8 mouse cellular contexts compared by ENCODE assay signal in the genomic region with DNA sequence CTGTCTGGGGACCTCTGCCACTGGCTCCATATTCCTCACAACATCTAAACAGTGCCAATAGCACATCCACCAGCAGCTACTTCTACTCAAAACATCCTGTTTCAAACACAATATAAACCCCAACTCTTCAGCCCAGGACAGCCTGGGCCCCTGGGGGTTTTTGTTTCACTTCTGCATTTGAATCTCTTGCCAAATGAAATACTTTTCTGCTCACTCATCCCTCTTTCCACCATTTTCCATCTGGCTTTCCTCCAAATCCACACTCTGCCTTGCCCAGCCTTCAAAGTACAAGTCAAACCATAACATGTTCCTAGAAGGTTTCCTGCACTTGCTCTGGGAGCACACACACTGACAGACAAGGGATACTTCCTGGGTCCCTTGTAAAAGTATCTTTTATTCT. TPM values are rescaled to one million over a fixed set of nuclear protein-coding genes. Genes with fewer than 3 reads are reported as not detected.
A peak's percentile ranks its signal among the peaks of the same experiment; 100 is the strongest.
DNase-seq lines count a peak whose midpoint lies in the region; ATAC-seq and TF ChIP-seq lines count a peak whose summit lies in the region.
"Had no signal": no experiment of that assay in that cellular context is flagged by ENCODE, and none has a peak within 500 bp of the region (broad histone marks: within the 10 kb centered on the region; RNA-seq: fewer than 3 reads in every experiment).

No protein-coding gene starts in this region.

- peaks cover 7% of the 10 kb centered on the region; the same call in 1 of the 2 replicates for H3K36me3 ChIP-seq in liver, embryonic 13.5 days
- no peaks in the 10 kb centered on the region for H3K36me3 ChIP-seq in lung, postnatal 0 days (ENCODE audit: insufficient read depth, low read length)
- H3K36me3 ChIP-seq in stomach, embryonic 16.5 days (ENCODE audit: control insufficient read depth, insufficient read depth, low read length), result no peaks in the 10 kb centered on the region

- TF ChIP-seq CTCF in lung, postnatal 0 days (IDR thresholded peaks at IDR 0.05), result no peak

- no peaks in the 10 kb centered on the region for H3K27me3 ChIP-seq in liver, embryonic 13.5 days
- no peaks in the 10 kb centered on the region for H3K27me3 ChIP-seq in lung, postnatal 0 days (replicated peaks; ENCODE audit: insufficient read depth, low read length)
- H3K27me3 ChIP-seq in stomach, embryonic 16.5 days (ENCODE audit: control insufficient read depth, insufficient read depth, low read length), result no peaks in the 10 kb centered on the region
- H3K27me3 ChIP-seq: hindbrain, embryonic 15.5 days had no signal

- DNase-seq in liver, embryonic 13.5 days, result no peak
- no peak for DNase-seq in liver
- DNase-seq in lung, postnatal 0 days (ENCODE audit: low spot score), result peak; percentile 69
- no peak for DNase-seq in layer of hippocampus, adult 18-20 months (ENCODE audit: low spot score in 2 of 2)
- no peak for DNase-seq in urinary bladder, adult 2 months (ENCODE audit: low spot score)

- no peak for TF ChIP-seq EP300 in lung, postnatal 0 days (IDR thresholded peaks at IDR 0.05)

- 0 out of 2 replicates have a peak, but pooled peaks cover 2% of the 10 kb centered on the region for H3K4me1 ChIP-seq in liver, embryonic 13.5 days (replicated peaks)
- H3K4me1 ChIP-seq in lung, postnatal 0 days (ENCODE audit: insufficient read depth, low read depth, low read length), result peaks cover 4% of the 10 kb centered on the region; the same call in 1 of the 2 replicates
- H3K4me1 ChIP-seq in stomach, embryonic 16.5 days (ENCODE audit: control insufficient read depth, insufficient read depth, low read length), result no peaks in the 10 kb centered on the region
- H3K4me1 ChIP-seq: hindbrain, embryonic 15.5 days had no signal

- H3K9me3 ChIP-seq in liver, embryonic 13.5 days (replicated peaks), result no peaks in the 10 kb centered on the region
- no peaks in the 10 kb centered on the region for H3K9me3 ChIP-seq in lung, postnatal 0 days (ENCODE audit: low read length)
- no peaks in the 10 kb centered on the region for H3K9me3 ChIP-seq in stomach, embryonic 16.5 days (replicated peaks; ENCODE audit: control insufficient read depth, low read length)
- H3K9me3 ChIP-seq: hindbrain, embryonic 15.5 days had no signal

- no peak for ATAC-seq in liver, embryonic 13.5 days (ENCODE audit: low read depth)
- peak; percentile 92 for ATAC-seq in common myeloid progenitor, adult 5-6 weeks (replicated peaks; ENCODE audit: low read depth, poor library complexity, severe bottlenecking)
- ATAC-seq in lung, postnatal 0 days, result peak; percentile 74
- ATAC-seq in stomach, embryonic 16.5 days (ENCODE audit: insufficient read depth, low FRiP score), result peak; percentile 53; the same call in 1 of the 2 replicates

- H3K4me3 ChIP-seq in liver, embryonic 13.5 days (replicated peaks), result no peak overlapping the region
- H3K4me3 ChIP-seq in lung, postnatal 0 days (ENCODE audit: low read depth, low read length), result no peak overlapping the region
- H3K4me3 ChIP-seq in stomach, embryonic 16.5 days (replicated peaks; ENCODE audit: low read length), result no peak overlapping the region
- H3K4me3 ChIP-seq: hindbrain, embryonic 15.5 days had no signal

- H3K9ac ChIP-seq in liver, embryonic 13.5 days, result 0 out of 2 replicates have a peak overlapping the region, but pooled peaks have one; percentile 7
- no peak overlapping the region for H3K9ac ChIP-seq in lung, postnatal 0 days (replicated peaks; ENCODE audit: low read depth)
- H3K9ac ChIP-seq in stomach, embryonic 16.5 days (ENCODE audit: low read length), result no peak overlapping the region
- H3K9ac ChIP-seq: hindbrain, embryonic 15.5 days had no signal

- H3K4me2 ChIP-seq in liver, embryonic 13.5 days, result no peak overlapping the region
- no peak overlapping the region for H3K4me2 ChIP-seq in lung, postnatal 0 days (replicated peaks; ENCODE audit: low read depth, low read length)
- H3K4me2 ChIP-seq in stomach, embryonic 16.5 days (ENCODE audit: low read depth, low read length), result no peak overlapping the region
- H3K4me2 ChIP-seq: hindbrain, embryonic 15.5 days had no signal

- H3K27ac ChIP-seq in liver, embryonic 13.5 days, result peak overlapping the region; percentile 47
- H3K27ac ChIP-seq in lung, postnatal 0 days (ENCODE audit: low read length), result peak overlapping the region; percentile 43
- H3K27ac ChIP-seq in stomach, embryonic 16.5 days (ENCODE audit: low read length), result peak overlapping the region; percentile 5; the same call in 1 of the 2 replicates
- H3K27ac ChIP-seq: hindbrain, embryonic 15.5 days had no signal

RNA-seq across cellular contexts. Expression of gene Cacybp, which starts 21.2 kb away (rescaled TPM):
- 239 and 304 TPM in 2 replicates for polyA plus RNA-seq in liver, embryonic 13.5 days (2015; fragmentation: Nextera tagmentation; extraction: Ambion mirVana)
- total RNA-seq in common myeloid progenitor, adult 5-6 weeks (2017), result 301 and 348 TPM in 2 replicates
- polyA plus RNA-seq in lung, postnatal 0 days (2015; fragmentation: Nextera tagmentation; extraction: Ambion mirVana), result 82.5 and 102 TPM in 2 replicates
- 173 and 189 TPM in 2 replicates for polyA plus RNA-seq in stomach, embryonic 16.5 days (2015; fragmentation: Nextera tagmentation; extraction: Ambion mirVana)
- 10 to 100 TPM; 88.5 to 95.7 TPM for total RNA-seq in layer of hippocampus, adult 18-20 months (2021)
- polyA plus RNA-seq in urinary bladder, adult 2 months (2012; rRNA removed), result 27.4 and 30.1 TPM in 2 replicates

RNA-seq across cellular contexts. Expression of gene Mrps14, which starts 38.9 kb away (rescaled TPM):
- 256 and 261 TPM in 2 replicates for polyA plus RNA-seq in liver, embryonic 13.5 days (2015; fragmentation: Nextera tagmentation; extraction: Ambion mirVana)
- 96.0 and 111 TPM in 2 replicates for total RNA-seq in common myeloid progenitor, adult 5-6 weeks (2017)
- polyA plus RNA-seq in lung, postnatal 0 days (2015; fragmentation: Nextera tagmentation; extraction: Ambion mirVana), result 176 and 180 TPM in 2 replicates
- 251 and 271 TPM in 2 replicates for polyA plus RNA-seq in stomach, embryonic 16.5 days (2015; fragmentation: Nextera tagmentation; extraction: Ambion mirVana)
- total RNA-seq in layer of hippocampus, adult 18-20 months (2021), result 10 to 100 TPM; 68.8 to 73.8 TPM
- 58.0 and 73.3 TPM in 2 replicates for polyA plus RNA-seq in urinary bladder, adult 2 months (2012; rRNA removed)
